Mouse (Mus musculus): ENCODE data around the gene Gstm7. TPM values are rescaled to one million over a fixed set of nuclear protein-coding genes. Genes with fewer than 3 reads are reported as not detected.

The Gstm7 gene
- total RNA-seq, 1 experiment: 1.6 TPM

- no peaks in the 10 kb centered on the region for H3K4me1 ChIP-seq (ENCODE audit: control insufficient read depth in 2 of 2, insufficient read depth in 2 of 2, low read length in 2 of 2, poor library complexity in 1 of 2)
- peak; percentile 60 for DNase-seq (ENCODE audit: low read depth, low spot score)
- no peak overlapping the region for H3K4me3 ChIP-seq (ENCODE audit: insufficient read depth in 1 of 2, low read depth in 1 of 2, low read length in 2 of 2, poor library complexity in 1 of 2, severe bottlenecking in 1 of 2)
- no peaks in the 10 kb centered on the region for H3K9me3 ChIP-seq (ENCODE audit: control insufficient read depth, insufficient read depth, low read depth, low read length)
- in situ Hi-C loops (cut with MboI; ENCODE audit: low sequenced_read_pairs in 2 of 2, unreplicated experiment in 2 of 2): no loop called here
- H3K9ac ChIP-seq (ENCODE audit: insufficient read depth, low read depth, low read length, poor library complexity, severe bottlenecking): no peak overlapping the region
- H3K27ac ChIP-seq (ENCODE audit: insufficient read depth, low read depth, low read length, poor library complexity, severe bottlenecking): no peak overlapping the region
- no peaks in the 10 kb centered on the region for H3K36me3 ChIP-seq (ENCODE audit: control insufficient read depth, insufficient read depth, low read length, poor library complexity, severe bottlenecking)
- TF ChIP-seq ZC3H11A (IDR thresholded peaks at IDR 0.05; ENCODE audit: borderline replicate concordance, low read depth, low read length): peak; percentile 20; the same call in 1 of the 2 replicates
- TF ChIP-seq CHD2 (IDR thresholded peaks at IDR 0.05; ENCODE audit: low read depth, low read length): no peak
Observed at GRCm38 (mm10) chr3:107917783-107918408, 13.7 kb downstream of the Gstm7 start.

GRCm38 (mm10) chr3:107917097-107917496, 14.5 kb downstream of the Gstm7 start:
- DNase-seq (ENCODE audit: low read depth, low spot score): peak; percentile 42
- Histone ChIP-seq H3K9me3 (ENCODE audit: control insufficient read depth, insufficient read depth, low read depth, low read length) (no peaks in the 10 kb centered on the region), H3K36me3 (ENCODE audit: control insufficient read depth, insufficient read depth, low read length, poor library complexity, severe bottlenecking) (no peaks in the 10 kb centered on the region), H3K9ac (ENCODE audit: insufficient read depth, low read depth, low read length, poor library complexity, severe bottlenecking) (no peak overlapping the region), H3K27ac (ENCODE audit: insufficient read depth, low read depth, low read length, poor library complexity, severe bottlenecking) (no peak overlapping the region), H3K4me3 (ENCODE audit: insufficient read depth in 1 of 2, low read depth in 1 of 2, low read length in 2 of 2, poor library complexity in 1 of 2, severe bottlenecking in 1 of 2) (no peak overlapping the region), H3K4me1 (ENCODE audit: control insufficient read depth in 2 of 2, insufficient read depth in 2 of 2, low read length in 2 of 2, poor library complexity in 1 of 2) (no peaks in the 10 kb centered on the region)
- in situ Hi-C loops (cut with MboI; ENCODE audit: low sequenced_read_pairs in 2 of 2, unreplicated experiment in 2 of 2): no loop called here
- TF ChIP-seq MAFK (IDR thresholded peaks at IDR 0.05; ENCODE audit: insufficient read depth, low read depth, low read length) (no peak), ZC3H11A (IDR thresholded peaks at IDR 0.05; ENCODE audit: borderline replicate concordance, low read depth, low read length) (0 out of 2 replicates have a peak, but pooled peaks have one; percentile 9), CHD2 (IDR thresholded peaks at IDR 0.05; ENCODE audit: low read depth, low read length) (no peak)

GRCm38 (mm10) chr3:107916674-107917073, 14.9 kb downstream of the Gstm7 start:
- DNase-seq (ENCODE audit: low read depth, low spot score): no peak
- H3K9me3 ChIP-seq (ENCODE audit: control insufficient read depth, insufficient read depth, low read depth, low read length): no peaks in the 10 kb centered on the region
- in situ Hi-C loops (cut with MboI; ENCODE audit: low sequenced_read_pairs in 2 of 2, unreplicated experiment in 2 of 2): no loop called here

GRCm38 (mm10) chr3:107905942-107906341, 25.7 kb downstream of the Gstm7 start:
- H3K27ac ChIP-seq (ENCODE audit: insufficient read depth, low read depth, low read length, poor library complexity, severe bottlenecking): no peak overlapping the region
- H3K9ac ChIP-seq (ENCODE audit: insufficient read depth, low read depth, low read length, poor library complexity, severe bottlenecking): no peak overlapping the region
- no peaks in the 10 kb centered on the region for H3K9me3 ChIP-seq (ENCODE audit: control insufficient read depth, insufficient read depth, low read depth, low read length)
- H3K4me3 ChIP-seq (ENCODE audit: insufficient read depth in 1 of 2, low read depth in 1 of 2, low read length in 2 of 2, poor library complexity in 1 of 2, severe bottlenecking in 1 of 2): no peak overlapping the region
- no peak for TF ChIP-seq MAFK (IDR thresholded peaks at IDR 0.05; ENCODE audit: insufficient read depth, low read depth, low read length)
- TF ChIP-seq ZNF384 (IDR thresholded peaks at IDR 0.05; ENCODE audit: low read depth, low read length): no peak
- no peak for TF ChIP-seq HCFC1 (IDR thresholded peaks at IDR 0.05; ENCODE audit: borderline replicate concordance, insufficient read depth, low read length)
- TF ChIP-seq ZC3H11A (IDR thresholded peaks at IDR 0.05; ENCODE audit: borderline replicate concordance, low read depth, low read length): no peak
- TF ChIP-seq CHD2 (IDR thresholded peaks at IDR 0.05; ENCODE audit: low read depth, low read length): no peak
- H3K4me1 ChIP-seq (ENCODE audit: control insufficient read depth in 2 of 2, insufficient read depth in 2 of 2, low read length in 2 of 2, poor library complexity in 1 of 2): peaks cover 0 to 4% of the 10 kb centered on the region in 2 experiments; a peak in 1 of 4 replicates
- in situ Hi-C loops (cut with MboI; ENCODE audit: low sequenced_read_pairs in 2 of 2, unreplicated experiment in 2 of 2): no loop called here
- no peak for DNase-seq (ENCODE audit: low read depth, low spot score)
- H3K36me3 ChIP-seq (ENCODE audit: control insufficient read depth, insufficient read depth, low read length, poor library complexity, severe bottlenecking): no peaks in the 10 kb centered on the region

More at GRCm38 (mm10) chr3:107916674-107917073, 14.9 kb downstream of the Gstm7 start:
- H3K36me3 ChIP-seq (ENCODE audit: control insufficient read depth, insufficient read depth, low read length, poor library complexity, severe bottlenecking): no peaks in the 10 kb centered on the region
- H3K9ac ChIP-seq (ENCODE audit: insufficient read depth, low read depth, low read length, poor library complexity, severe bottlenecking): no peak overlapping the region
- TF ChIP-seq MAFK (IDR thresholded peaks at IDR 0.05; ENCODE audit: insufficient read depth, low read depth, low read length): no peak
- no peak for TF ChIP-seq ZNF384 (IDR thresholded peaks at IDR 0.05; ENCODE audit: low read depth, low read length)
- H3K4me1 ChIP-seq (ENCODE audit: control insufficient read depth in 2 of 2, insufficient read depth in 2 of 2, low read length in 2 of 2, poor library complexity in 1 of 2): no peaks in the 10 kb centered on the region
- no peak overlapping the region for H3K4me3 ChIP-seq (ENCODE audit: insufficient read depth in 1 of 2, low read depth in 1 of 2, low read length in 2 of 2, poor library complexity in 1 of 2, severe bottlenecking in 1 of 2)
- H3K27ac ChIP-seq (ENCODE audit: insufficient read depth, low read depth, low read length, poor library complexity, severe bottlenecking): no peak overlapping the region
